21 mouse cellular contexts compared by ENCODE assay signal in genomic region chr1:98351530-98351929, GRCm38 (mm10).
DNase-seq lines count a peak whose midpoint lies in the region; ATAC-seq and TF ChIP-seq lines count a peak whose summit lies in the region.
"Had no signal": no experiment of that assay in that cellular context is flagged by ENCODE, and none has a peak within 500 bp of the region (broad histone marks: within the 10 kb centered on the region; RNA-seq: fewer than 3 reads in every experiment).

No protein-coding gene starts in this region.

- ATAC-seq in forebrain, embryonic 12.5 days (ENCODE audit: low FRiP score), result peak; percentile 53; the same call in 1 of the 2 replicates
- no peak for ATAC-seq in forebrain, embryonic 13.5 days
- peak; percentile 43; the same call in 1 of the 2 replicates for ATAC-seq in hindbrain, embryonic 12.5 days (ENCODE audit: low FRiP score)
- no peak for ATAC-seq in hindbrain, embryonic 13.5 days (ENCODE audit: low FRiP score)
- 0 out of 2 replicates have a peak, but pooled peaks have one; percentile 44 for ATAC-seq in neural tube, embryonic 12.5 days (ENCODE audit: low FRiP score, low read depth)
- ATAC-seq in neural tube, embryonic 15.5 days (ENCODE audit: low FRiP score), result no peak
- no peak for ATAC-seq in stomach, postnatal 0 days (ENCODE audit: low FRiP score, low TSS enrichment)
- ATAC-seq: CD4-positive, CD25-positive, alpha-beta regulatory T cell, adult 4 months had no signal

- no peak for DNase-seq in stomach, postnatal 0 days (ENCODE audit: low spot score)
- DNase-seq in cerebellum, postnatal 14 days, result no peak
- DNase-seq: adrenal gland, adult 8-10 months; adrenal gland, postnatal 36 days; B cell, adult 2 months; cerebellum, adult 2 months; cerebellum, postnatal 10 days; embryo, embryonic 11 days; gastrocnemius, postnatal 36 days; heart, adult 11 months; heart, postnatal 10 days had no signal

- no peaks in the 10 kb centered on the region for H3K27me3 ChIP-seq in forebrain, embryonic 12.5 days
- no peaks in the 10 kb centered on the region for H3K27me3 ChIP-seq in forebrain, embryonic 13.5 days
- no peaks in the 10 kb centered on the region for H3K27me3 ChIP-seq in hindbrain, embryonic 12.5 days
- no peaks in the 10 kb centered on the region for H3K27me3 ChIP-seq in hindbrain, embryonic 13.5 days
- no peaks in the 10 kb centered on the region for H3K27me3 ChIP-seq in neural tube, embryonic 12.5 days (replicated peaks)
- H3K27me3 ChIP-seq in neural tube, embryonic 15.5 days (replicated peaks), result no peaks in the 10 kb centered on the region
- no peaks in the 10 kb centered on the region for H3K27me3 ChIP-seq in stomach, postnatal 0 days (ENCODE audit: control insufficient read depth, insufficient read depth, low read length)
- H3K27me3 ChIP-seq: embryonic facial prominence, embryonic 15.5 days had no signal

- H3K36me3 ChIP-seq in forebrain, embryonic 12.5 days (replicated peaks), result no peaks in the 10 kb centered on the region
- no peaks in the 10 kb centered on the region for H3K36me3 ChIP-seq in forebrain, embryonic 13.5 days (ENCODE audit: poor library complexity, severe bottlenecking)
- no peaks in the 10 kb centered on the region for H3K36me3 ChIP-seq in hindbrain, embryonic 12.5 days
- no peaks in the 10 kb centered on the region for H3K36me3 ChIP-seq in hindbrain, embryonic 13.5 days
- no peaks in the 10 kb centered on the region for H3K36me3 ChIP-seq in neural tube, embryonic 12.5 days
- no peaks in the 10 kb centered on the region for H3K36me3 ChIP-seq in neural tube, embryonic 15.5 days
- no peaks in the 10 kb centered on the region for H3K36me3 ChIP-seq in stomach, postnatal 0 days (ENCODE audit: control insufficient read depth, insufficient read depth, low read length)
- H3K36me3 ChIP-seq: embryonic facial prominence, embryonic 15.5 days; G1E had no signal

- no peak for TF ChIP-seq EP300 in stomach, postnatal 0 days (optimal IDR thresholded peaks at IDR 0.05)

- H3K27ac ChIP-seq in forebrain, embryonic 12.5 days, result no peak overlapping the region
- no peak overlapping the region for H3K27ac ChIP-seq in forebrain, embryonic 13.5 days
- no peak overlapping the region for H3K27ac ChIP-seq in hindbrain, embryonic 12.5 days
- no peak overlapping the region for H3K27ac ChIP-seq in hindbrain, embryonic 13.5 days
- no peak overlapping the region for H3K27ac ChIP-seq in neural tube, embryonic 12.5 days
- no peak overlapping the region for H3K27ac ChIP-seq in neural tube, embryonic 15.5 days (replicated peaks)
- H3K27ac ChIP-seq in stomach, postnatal 0 days (replicated peaks), result no peak overlapping the region
- H3K27ac ChIP-seq: embryonic facial prominence, embryonic 15.5 days had no signal

- no peak for TF ChIP-seq CTCF in stomach, postnatal 0 days (IDR thresholded peaks at IDR 0.05; ENCODE audit: low read depth)

- H3K4me2 ChIP-seq in forebrain, embryonic 12.5 days, result no peak overlapping the region
- no peak overlapping the region for H3K4me2 ChIP-seq in forebrain, embryonic 13.5 days
- no peak overlapping the region for H3K4me2 ChIP-seq in hindbrain, embryonic 12.5 days (replicated peaks)
- no peak overlapping the region for H3K4me2 ChIP-seq in hindbrain, embryonic 13.5 days
- no peak overlapping the region for H3K4me2 ChIP-seq in neural tube, embryonic 12.5 days (replicated peaks)
- H3K4me2 ChIP-seq in neural tube, embryonic 15.5 days, result no peak overlapping the region
- no peak overlapping the region for H3K4me2 ChIP-seq in stomach, postnatal 0 days (replicated peaks; ENCODE audit: low read depth)
- H3K4me2 ChIP-seq: embryonic facial prominence, embryonic 15.5 days had no signal

- no peaks in the 10 kb centered on the region for H3K9me3 ChIP-seq in forebrain, embryonic 12.5 days
- no peaks in the 10 kb centered on the region for H3K9me3 ChIP-seq in forebrain, embryonic 13.5 days (replicated peaks)
- H3K9me3 ChIP-seq in hindbrain, embryonic 12.5 days (replicated peaks), result no peaks in the 10 kb centered on the region
- H3K9me3 ChIP-seq in hindbrain, embryonic 13.5 days, result no peaks in the 10 kb centered on the region
- no peaks in the 10 kb centered on the region for H3K9me3 ChIP-seq in neural tube, embryonic 12.5 days
- H3K9me3 ChIP-seq in neural tube, embryonic 15.5 days (replicated peaks), result no peaks in the 10 kb centered on the region
- H3K9me3 ChIP-seq in stomach, postnatal 0 days (ENCODE audit: control insufficient read depth, low read length), result no peaks in the 10 kb centered on the region
- H3K9me3 ChIP-seq: embryonic facial prominence, embryonic 15.5 days; G1E had no signal

- 0 out of 2 replicates have a peak, but pooled peaks cover 3% of the 10 kb centered on the region for H3K4me1 ChIP-seq in forebrain, embryonic 12.5 days
- no peaks in the 10 kb centered on the region for H3K4me1 ChIP-seq in forebrain, embryonic 13.5 days
- H3K4me1 ChIP-seq in hindbrain, embryonic 12.5 days, result no peaks in the 10 kb centered on the region
- H3K4me1 ChIP-seq in hindbrain, embryonic 13.5 days (replicated peaks), result 0 out of 2 replicates have a peak, but pooled peaks cover 3% of the 10 kb centered on the region
- H3K4me1 ChIP-seq in neural tube, embryonic 12.5 days, result no peaks in the 10 kb centered on the region
- H3K4me1 ChIP-seq in neural tube, embryonic 15.5 days, result peaks cover 3% of the 10 kb centered on the region; the same call in 1 of the 2 replicates
- H3K4me1 ChIP-seq in stomach, postnatal 0 days (replicated peaks; ENCODE audit: control insufficient read depth, insufficient read depth), result no peaks in the 10 kb centered on the region
- H3K4me1 ChIP-seq: embryonic facial prominence, embryonic 15.5 days had no signal

- no peak overlapping the region for H3K4me3 ChIP-seq in forebrain, embryonic 12.5 days (replicated peaks)
- no peak overlapping the region for H3K4me3 ChIP-seq in forebrain, embryonic 13.5 days
- no peak overlapping the region for H3K4me3 ChIP-seq in hindbrain, embryonic 12.5 days
- no peak overlapping the region for H3K4me3 ChIP-seq in hindbrain, embryonic 13.5 days
- no peak overlapping the region for H3K4me3 ChIP-seq in neural tube, embryonic 12.5 days
- H3K4me3 ChIP-seq in neural tube, embryonic 15.5 days (replicated peaks), result no peak overlapping the region
- no peak overlapping the region for H3K4me3 ChIP-seq in stomach, postnatal 0 days (ENCODE audit: low read depth, low read length)
- H3K4me3 ChIP-seq: embryonic facial prominence, embryonic 15.5 days; erythroblast, embryonic 14.5 days had no signal

- WGBS in forebrain, embryonic 12.5 days, result 84% methylated on average over 2 of the region's 2 CpGs
- 72% methylated on average over 2 of the region's 2 CpGs for WGBS in forebrain, embryonic 13.5 days
- WGBS in hindbrain, embryonic 12.5 days, result 73% methylated on average over 2 of the region's 2 CpGs
- WGBS in hindbrain, embryonic 13.5 days, result 88% methylated on average over 2 of the region's 2 CpGs
- 88% methylated on average over 2 of the region's 2 CpGs for WGBS in neural tube, embryonic 12.5 days
- WGBS in neural tube, embryonic 15.5 days, result 90% methylated on average over 2 of the region's 2 CpGs
- 80% methylated on average over 2 of the region's 2 CpGs for WGBS in stomach, postnatal 0 days

- no peak overlapping the region for H3K9ac ChIP-seq in forebrain, embryonic 12.5 days
- no peak overlapping the region for H3K9ac ChIP-seq in forebrain, embryonic 13.5 days
- no peak overlapping the region for H3K9ac ChIP-seq in hindbrain, embryonic 12.5 days
- H3K9ac ChIP-seq in hindbrain, embryonic 13.5 days, result no peak overlapping the region
- H3K9ac ChIP-seq in neural tube, embryonic 12.5 days, result no peak overlapping the region
- H3K9ac ChIP-seq in neural tube, embryonic 15.5 days (replicated peaks), result no peak overlapping the region
- H3K9ac ChIP-seq in stomach, postnatal 0 days (ENCODE audit: low read length), result no peak overlapping the region
- H3K9ac ChIP-seq: embryonic facial prominence, embryonic 15.5 days had no signal

Comparison
In these comparisons a context has a peak if more than half of its experiments do, and no peak if none do; other contexts are left out.
1. ATAC-seq: peak in forebrain, embryonic 12.5 days (single experiment), hindbrain, embryonic 12.5 days (single experiment) and neural tube, embryonic 12.5 days (single experiment); none in forebrain, embryonic 13.5 days (single experiment), hindbrain, embryonic 13.5 days (single experiment), neural tube, embryonic 15.5 days (single experiment) and stomach, postnatal 0 days (single experiment).